Mouse (Mus musculus) forebrain, postnatal 0 days (tissue): ENCODE measurements around the gene Atg4a-ps. TPM values are rescaled to one million over a fixed set of nuclear protein-coding genes. Genes with fewer than 3 reads are reported as not detected.

Experiments
- ATAC-seq: fragments of 200-750 bp; cut with Nextera tagmentation; 2 replicates; pipeline ENCODE4 v1.8.0; 2017; ENCODE audit warnings: mild to moderate bottlenecking, moderate library complexity
- DNase-seq: peaks from one replicate; pipeline ENCODE4 v3.0.0-alpha.2; 2015
- H3K27ac ChIP-seq: fragments of 300-500 bp; sonication (generic); 2 replicates; pipeline ENCODE4 v1.5.1; 2014; ENCODE audit warnings: low read depth, mild to moderate bottlenecking, antibody characterized with exemption, low read length, moderate library complexity, mixed read lengths
- H3K27me3 ChIP-seq: fragments of 300-500 bp; sonication (generic); 2 replicates; pipeline ENCODE4 v1.6.1; 2014; ENCODE audit warnings: mild to moderate bottlenecking, low read length, mixed read lengths; ENCODE audit not compliant: insufficient read depth
- H3K36me3 ChIP-seq: fragments of 300-500 bp; sonication (generic); 2 replicates; pipeline ENCODE4 v1.6.1; 2014; ENCODE audit warnings: mild to moderate bottlenecking, moderate library complexity; ENCODE audit not compliant: insufficient read depth
- H3K4me1 ChIP-seq: fragments of 300-500 bp; sonication (generic); 2 replicates; pipeline ENCODE4 v1.6.1; 2014; ENCODE audit warnings: antibody characterized with exemption; ENCODE audit not compliant: insufficient read depth
- H3K4me2 ChIP-seq: fragments of 300-500 bp; sonication (generic); 2 replicates; pipeline ENCODE4 v1.6.1; 2014; ENCODE audit warnings: low read depth, mild to moderate bottlenecking, moderate library complexity
- H3K4me3 ChIP-seq: fragments of 300-500 bp; sonication (generic); 2 replicates; pipeline ENCODE4 v1.5.1; 2014; ENCODE audit warnings: low read depth, low read length, mixed read lengths
- H3K9ac ChIP-seq: fragments of 300-500 bp; sonication (generic); 2 replicates; pipeline ENCODE4 v1.6.1; 2014; ENCODE audit warnings: mild to moderate bottlenecking
- H3K9me3 ChIP-seq: fragments of 300-500 bp; sonication (generic); 2 replicates; pipeline ENCODE4 v1.6.1; 2016; ENCODE audit warnings: low read length
- CTCF ChIP-seq: sonication (generic); IDR thresholded peaks from 2 replicates; pipeline ENCODE4 v1.5.1; 2016; ENCODE audit warnings: antibody characterized with exemption, control low read depth, low read depth
- WGBS: fragments of 180-500 bp; shearing (Covaris S2); extraction: QIAGEN DNeasy Blood & Tissue Kit; methylation state at CpG from one replicate; pipeline ENCODE4 v1.1.7; 2014; 5-methylcytosine and 5-hydroxymethylcytosine counted together
- microRNA-seq, 2 experiments: library from miRNA; unstranded; fragments of <30 nt; microRNA quantifications; one replicate each; pipeline ENCODE4; 2016
- polyA plus RNA-seq: library from polyadenylated mRNA; unstranded; fragments of >200 nt; fragmentation: Nextera tagmentation; extraction: Ambion mirVana; gene quantifications from 2 replicates; pipeline ENCODE4 v1.2.1, GENCODE M21; 2015
- total RNA-seq: library from RNA; depleted of rRNA; stranded (reverse); fragments of >200 nt; gene quantifications from 2 replicates; pipeline ENCODE4 v1.2.3, GENCODE M21; 2014; rRNA removed

The Atg4a-ps gene
- total and polyA plus RNA-seq, 2 experiments from 2014 or later: 0.29 to 0.33 TPM

- H3K4me1 ChIP-seq: no peaks in the 10 kb centered on the region
- no peaks in the 10 kb centered on the region for H3K27me3 ChIP-seq
- no peak for TF ChIP-seq CTCF
- peak; percentile 27; the same call in 1 of the 2 replicates for ATAC-seq
- WGBS: 48% methylated on average over 7 of the region's 7 CpGs
- no peak for DNase-seq
- H3K9ac ChIP-seq: no peak overlapping the region
- no peaks in the 10 kb centered on the region for H3K36me3 ChIP-seq
- H3K4me3 ChIP-seq: no peak overlapping the region
- no peak overlapping the region for H3K27ac ChIP-seq
- no peak overlapping the region for H3K4me2 ChIP-seq
- H3K9me3 ChIP-seq: no peaks in the 10 kb centered on the region
Observed at GRCm38 (mm10) chr3:103601011-103601410, 44.9 kb downstream of the Atg4a-ps start.

- H3K4me3 ChIP-seq: no peak overlapping the region
- TF ChIP-seq CTCF: no peak
- H3K36me3 ChIP-seq: 0 out of 2 replicates have a peak, but pooled peaks cover 3% of the 10 kb centered on the region
- no peaks in the 10 kb centered on the region for H3K9me3 ChIP-seq
- no peaks in the 10 kb centered on the region for H3K27me3 ChIP-seq
- H3K27ac ChIP-seq: no peak overlapping the region
- no peak overlapping the region for H3K9ac ChIP-seq
- 75% methylated on average over 4 of the region's 4 CpGs for WGBS
- no peaks in the 10 kb centered on the region for H3K4me1 ChIP-seq
- DNase-seq: no peak
- ATAC-seq: no peak
- no peak overlapping the region for H3K4me2 ChIP-seq
Observed at GRCm38 (mm10) chr3:103597586-103597985, 48.3 kb downstream of the Atg4a-ps start.

DNA sequence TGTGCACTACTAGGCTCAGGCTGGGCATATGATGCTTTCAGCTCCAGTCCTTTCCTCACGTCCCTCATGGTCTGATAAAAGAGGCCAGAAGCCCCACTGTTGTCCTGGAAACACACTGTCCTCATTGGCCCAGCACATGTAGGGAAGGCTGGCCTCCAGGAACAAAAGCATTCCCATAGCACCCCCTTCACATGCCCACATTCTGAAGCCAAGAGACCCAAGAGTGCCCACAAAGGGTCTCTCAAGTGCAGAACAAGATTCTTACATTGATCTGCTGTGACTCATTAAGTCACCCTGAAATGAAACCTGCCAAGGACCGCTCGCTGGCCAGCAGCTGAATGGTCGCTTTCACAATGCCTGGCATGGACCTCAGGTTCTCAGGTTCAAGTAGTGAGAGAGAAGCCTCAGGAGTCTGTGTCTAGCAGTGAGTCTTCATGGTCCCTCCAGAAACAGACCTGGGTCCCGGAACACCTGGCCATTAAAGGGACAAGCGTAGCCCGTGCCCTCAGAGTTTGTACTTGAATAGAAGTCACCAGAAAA is 50.5 kb downstream of the Atg4a-ps start:
- TF ChIP-seq CTCF: no peak
- DNase-seq: no peak
- Histone ChIP-seq H3K4me1 (no peaks in the 10 kb centered on the region), H3K4me2 (no peak overlapping the region), H3K9me3 (no peaks in the 10 kb centered on the region), H3K27ac (no peak overlapping the region), H3K27me3 (no peaks in the 10 kb centered on the region), H3K9ac (no peak overlapping the region), H3K36me3 (0 out of 2 replicates have a peak, but pooled peaks cover 3% of the 10 kb centered on the region), H3K4me3 (no peak overlapping the region)
- 67% methylated on average over 7 of the region's 7 CpGs for WGBS
- ATAC-seq: no peak

Small RNA genes lying within 50 kb of the gene (microRNA-seq; reads per million reads assigned to microRNA genes)
- 0 reads per million in 2 experiments for gene Gm25325

Other genes with a start within 250 kb of the Atg4a-ps start
- 43.3 and 44.2 TPM in 2 replicates for gene Syt6, start 70.8 kb downstream of the Atg4a-ps start, total RNA-seq
- 21.0 and 22.2 TPM in 2 replicates for gene Syt6, start 70.8 kb downstream of the Atg4a-ps start, polyA plus RNA-seq
- gene Olfml3, start 91.9 kb upstream of the Atg4a-ps start, total RNA-seq: 5.3 and 7.9 TPM in 2 replicates
- 5.5 and 6.4 TPM in 2 replicates for gene Olfml3, start 91.9 kb upstream of the Atg4a-ps start, polyA plus RNA-seq
- not detected in 2 replicates for gene Gm10964, start 93.3 kb upstream of the Atg4a-ps start, total RNA-seq
- not detected in 2 replicates for gene Gm10964, start 93.3 kb upstream of the Atg4a-ps start, polyA plus RNA-seq
- gene Hipk1, start 145.5 kb upstream of the Atg4a-ps start, total RNA-seq: 36.1 and 47.4 TPM in 2 replicates
- 4.2 and 5.6 TPM in 2 replicates for gene Hipk1, start 145.5 kb upstream of the Atg4a-ps start, polyA plus RNA-seq
- 5.2 and 5.3 TPM in 2 replicates for gene Dclre1b, start 163.4 kb upstream of the Atg4a-ps start, total RNA-seq
- 13.5 and 20.5 TPM in 2 replicates for gene Dclre1b, start 163.4 kb upstream of the Atg4a-ps start, polyA plus RNA-seq
- gene Ap4b1, start 163.5 kb upstream of the Atg4a-ps start, total RNA-seq: 22.1 and 26.1 TPM in 2 replicates
- 14.8 and 17.2 TPM in 2 replicates for gene Ap4b1, start 163.5 kb upstream of the Atg4a-ps start, polyA plus RNA-seq
- gene Gm43064, start 163.5 kb upstream of the Atg4a-ps start, total RNA-seq: 0.29 and 1.0 TPM in 2 replicates
- gene Gm43064, start 163.5 kb upstream of the Atg4a-ps start, polyA plus RNA-seq: 0.08 TPM in 2 replicates
- not detected in 2 replicates for gene Bcl2l15, start 186.5 kb upstream of the Atg4a-ps start, total RNA-seq
- gene Bcl2l15, start 186.5 kb upstream of the Atg4a-ps start, polyA plus RNA-seq: not detected in 2 replicates
- gene Ptpn22, start 213.7 kb upstream of the Atg4a-ps start, total RNA-seq: 0.19 and 0.46 TPM in 2 replicates
- gene Ptpn22, start 213.7 kb upstream of the Atg4a-ps start, polyA plus RNA-seq: 0.43 and 0.46 TPM in 2 replicates